Mouse (Mus musculus): Measurements from ENCODE around the gene Inpp4b.

DNA sequence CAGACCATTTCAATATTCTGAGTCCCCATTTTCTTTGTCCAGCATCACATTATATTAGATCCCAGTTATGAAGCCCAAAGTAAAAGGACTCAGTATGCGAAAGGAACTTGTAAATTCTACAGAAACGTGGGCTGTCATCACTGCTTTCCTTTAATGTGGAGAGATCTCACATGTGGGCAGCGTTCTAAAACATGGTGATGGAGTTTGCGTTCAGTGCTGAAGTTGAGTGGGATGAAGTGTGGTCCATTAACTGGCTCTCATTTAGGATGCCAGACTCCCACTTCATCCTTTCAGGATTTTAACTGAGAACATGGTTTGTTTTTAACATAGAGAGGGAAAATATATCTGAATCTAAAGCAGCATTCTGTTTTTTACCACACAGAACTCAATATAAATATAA is 57.1 kb downstream of the Inpp4b start:
- TF ChIP-seq POLR2A (IDR thresholded peaks at IDR 0.05; ENCODE audit: extremely low read depth, insufficient read depth, low read length) (no peak), CTCF (IDR thresholded peaks at IDR 0.05; ENCODE audit: extremely low read depth, insufficient read depth, low read length) (no peak)

Data from cortical plate, adult 2 months (tissue).